Mouse (Mus musculus): Measurements from ENCODE around the gene Ctsg.
"Not testable (repeated sequence)": the region's sequence is repeated elsewhere in the genome, so short reads cannot be mapped to it uniquely, and the experiment has no call there.

- TF ChIP-seq POLR2A (IDR thresholded peaks at IDR 0.05; ENCODE audit: insufficient read depth, low read length); EP300 (IDR thresholded peaks at IDR 0.05; ENCODE audit: insufficient read depth, low read depth, low read length); CTCF (IDR thresholded peaks at IDR 0.05; ENCODE audit: low read depth, low read length): not testable (repeated sequence)
These were observed 30.1 kb upstream of the Ctsg start, which contains the start of gene Gzmd for GRCm38 (mm10) chr14:56132508-56132907.

Data from ES-Bruce4 (cell line).